Comparison of ENCODE assay signal across 8 mouse cellular contexts in the genomic region with DNA sequence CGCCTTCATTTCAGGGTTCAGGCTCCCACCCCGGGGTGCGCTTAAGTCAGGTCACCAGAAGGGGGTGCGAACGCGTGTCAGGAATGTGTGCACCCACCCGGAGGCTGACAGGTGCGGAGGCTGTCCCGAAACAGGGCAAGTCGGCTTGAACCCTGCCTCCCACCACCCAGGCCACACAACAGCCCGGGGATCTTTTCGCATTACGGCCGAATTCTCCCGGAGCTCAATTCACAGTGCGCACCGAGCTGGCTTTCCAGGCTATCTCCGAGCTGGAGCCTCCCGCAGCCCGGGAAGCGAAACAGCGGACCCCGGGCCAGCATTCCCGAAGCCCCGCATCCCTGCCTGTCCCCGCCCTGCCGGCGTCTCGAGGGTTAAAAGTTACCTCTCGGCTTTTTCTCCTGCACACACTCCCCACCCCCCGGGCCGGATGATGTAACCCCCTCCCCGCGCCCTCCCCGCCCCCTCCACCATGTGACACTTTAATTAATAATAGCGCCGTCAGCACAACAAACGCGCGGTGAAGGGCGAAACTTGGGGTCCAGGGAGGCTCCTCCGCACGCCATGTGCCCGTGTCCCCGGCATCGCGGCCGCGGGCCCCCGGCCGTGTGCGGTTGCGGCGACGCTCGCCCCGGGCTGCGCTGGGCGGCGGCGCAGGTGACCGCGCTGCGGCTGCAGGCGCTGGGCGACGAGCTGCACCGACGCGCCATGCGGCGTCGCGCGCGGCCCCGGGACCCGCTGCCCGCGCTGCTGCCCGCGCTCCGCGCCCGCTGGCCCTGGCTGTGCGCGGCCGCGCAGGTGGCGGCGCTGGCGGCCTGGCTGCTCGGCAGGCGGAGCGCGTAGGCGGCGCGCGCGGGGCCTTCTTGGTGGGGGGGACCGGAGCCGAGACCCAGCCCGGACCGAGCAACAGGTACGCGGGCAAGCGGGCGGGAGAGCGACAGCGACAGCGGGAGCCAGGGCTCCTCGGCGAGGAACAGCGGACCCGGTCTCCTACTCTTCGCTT. TPM values are rescaled to one million over a fixed set of nuclear protein-coding genes. Genes with fewer than 3 reads are reported as not detected.
A peak's percentile ranks its signal among the peaks of the same experiment; 100 is the strongest.
DNase-seq lines count a peak whose midpoint lies in the region; ATAC-seq and TF ChIP-seq lines count a peak whose summit lies in the region.

No protein-coding gene starts in this region.

- 0 out of 2 replicates have a peak, but pooled peaks cover 5% of the 10 kb centered on the region for H3K4me1 ChIP-seq in brown adipose tissue, adult 24 weeks (ENCODE audit: control insufficient read depth, insufficient read depth, insufficient read length, low read length)
- H3K4me1 ChIP-seq in forebrain, embryonic 13.5 days = peaks cover 31% of the 10 kb centered on the region

- H3K27ac ChIP-seq in left cerebral cortex, adult 2 months = peak overlapping the region; percentile 28
- no peak overlapping the region for H3K27ac ChIP-seq in brown adipose tissue, adult 24 weeks (replicated peaks; ENCODE audit: low read depth, low read length)
- no peak overlapping the region for H3K27ac ChIP-seq in forebrain, embryonic 13.5 days

- under 1% methylated on average over 70 of the region's 117 CpGs for WGBS in forebrain, embryonic 13.5 days

- peak overlapping the region; percentile 97 for H3K4me2 ChIP-seq in forebrain, embryonic 13.5 days

- peak; percentile 40 to 45 for DNase-seq in left cerebral cortex, adult 2 months (ENCODE audit: extremely low spot score in 1 of 2, low spot score in 2 of 2)
- DNase-seq in left cerebral cortex, adult 9 months (ENCODE audit: low spot score in 2 of 2) = no peak
- DNase-seq in kidney, postnatal 36 days = peak; percentile 31 to 59
- DNase-seq in neural tube, embryonic 10.5 days (ENCODE audit: extremely low spot score, low spot score) = peak; percentile 55
- DNase-seq in urinary bladder, postnatal 36 days (ENCODE audit: low spot score in 2 of 2) = no peak
- no peak for DNase-seq in B cell, adult 2 months

- intact Hi-C loops in left cerebral cortex, adult 2 months (cut with DNase I) = loop anchor here (2.0 to 5.0 kb wide), 3 partner anchors 45 to 75 kb away; partner anchors contain the start of genes 2410131K14Rik and Rnft2

- peak overlapping the region; percentile 50 for H3K4me3 ChIP-seq in left cerebral cortex, adult 2 months
- peak overlapping the region; percentile 50 for H3K4me3 ChIP-seq in brown adipose tissue, adult 24 weeks (ENCODE audit: insufficient read depth, low read depth, low read length)
- peak overlapping the region; percentile 54 for H3K4me3 ChIP-seq in forebrain, embryonic 13.5 days

- peak; percentile 58 for ATAC-seq in forebrain, embryonic 13.5 days

- peaks cover 84% of the 10 kb centered on the region for H3K27me3 ChIP-seq in forebrain, embryonic 13.5 days

- H3K9me3 ChIP-seq in forebrain, embryonic 13.5 days (replicated peaks) = no peaks in the 10 kb centered on the region

- peak overlapping the region; percentile 70 for H3K9ac ChIP-seq in forebrain, embryonic 13.5 days

- TF ChIP-seq CTCF in left cerebral cortex, adult 2 months (IDR thresholded peaks at IDR 0.05) = peak; percentile 22

- H3K36me3 ChIP-seq in forebrain, embryonic 13.5 days (ENCODE audit: poor library complexity, severe bottlenecking) = no peaks in the 10 kb centered on the region

RNA-seq across cellular contexts. Expression of gene Hrk, which starts 5.1 kb away (rescaled TPM):
- 10 to 100 TPM; 26.6 to 26.7 TPM for total RNA-seq in left cerebral cortex, adult 2 months (2021)
- polyA plus RNA-seq in brown adipose tissue, adult 24 weeks (2012; ENCODE audit: insufficient read depth, insufficient read length, missing spikeins) = not detected in 2 replicates
- polyA plus RNA-seq in forebrain, embryonic 13.5 days (2015; fragmentation: Nextera tagmentation; extraction: Ambion mirVana) = 0.62 and 0.91 TPM in 2 replicates

RNA-seq across cellular contexts. Expression of gene Fbxw8, which starts 14.3 kb away (rescaled TPM):
- total RNA-seq in left cerebral cortex, adult 2 months (2021) = 10 to 100 TPM; 34.5 to 35.1 TPM
- 18.4 and 27.2 TPM in 2 replicates for polyA plus RNA-seq in brown adipose tissue, adult 24 weeks (2012; ENCODE audit: insufficient read depth, insufficient read length, missing spikeins)
- 23.5 and 24.6 TPM in 2 replicates for polyA plus RNA-seq in forebrain, embryonic 13.5 days (2015; fragmentation: Nextera tagmentation; extraction: Ambion mirVana)

Comparison
In these comparisons a context has a peak if more than half of its experiments do, and no peak if none do; other contexts are left out.
1. DNase-seq: peak in left cerebral cortex, adult 2 months (2 of 2), kidney, postnatal 36 days (2 of 2) and neural tube, embryonic 10.5 days (single experiment); none in left cerebral cortex, adult 9 months (0 of 2), urinary bladder, postnatal 36 days (0 of 2) and B cell, adult 2 months (0 of 2).
2. Peak in every context shown above with its lines, with median percentiles within 50 percentile points of each other: H3K4me3 ChIP-seq.